Mouse (Mus musculus) testis, adult 2 months (tissue): Measurements from ENCODE around the gene Fchsd2.

Source experiments
- CTCF ChIP-seq: fragments of 200-500 bp; IDR thresholded peaks from 2 replicates; pipeline ENCODE4 v1.5.1; 2012; ENCODE audit warnings: low read depth, mild to moderate bottlenecking, inconsistent platforms, low read length, moderate library complexity; ENCODE audit not compliant: control insufficient read depth, insufficient read depth, insufficient replicate concordance
- POLR2A ChIP-seq: fragments of 200-500 bp; IDR thresholded peaks from 2 replicates; pipeline ENCODE4 v1.6.1; 2012; ENCODE audit warnings: low read depth, mild to moderate bottlenecking, inconsistent platforms, low read length, moderate library complexity; ENCODE audit not compliant: control insufficient read depth

DNA sequence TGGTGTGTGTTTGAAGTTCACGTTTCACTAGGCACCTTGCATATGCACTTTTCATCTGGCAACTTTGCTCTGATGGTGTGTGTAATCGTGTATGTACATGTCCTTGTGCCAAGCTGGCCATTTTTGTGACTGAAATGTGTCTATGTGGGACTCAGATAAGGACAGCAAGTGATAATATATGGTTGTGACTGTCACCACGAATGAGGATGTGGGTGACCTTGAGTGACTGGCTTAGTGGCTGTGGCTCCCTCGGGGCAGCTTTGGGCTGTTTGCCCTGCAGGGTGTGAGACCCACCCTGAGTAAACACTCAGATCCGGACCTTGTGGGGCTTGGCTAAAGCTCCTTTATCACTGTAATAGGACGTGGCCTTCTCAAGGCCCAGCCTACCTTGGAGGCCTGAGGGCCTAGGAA is 223.9 kb downstream of the Fchsd2 start:
- TF ChIP-seq CTCF (no peak), POLR2A (no peak)
